Mouse (Mus musculus) embryonic fibroblast, embryonic 13.5 days (primary cell): ENCODE measurements around the gene Ahdc1.

Source experiments
- CTCF ChIP-seq: IDR thresholded peaks from 2 replicates; pipeline ENCODE4 v1.5.1; 2011; ENCODE audit warnings: mild to moderate bottlenecking, control low read depth, low read length, moderate library complexity, borderline replicate concordance; ENCODE audit not compliant: insufficient read depth
- POLR2A ChIP-seq: IDR thresholded peaks from 2 replicates; pipeline ENCODE4 v1.6.1; 2011; ENCODE audit warnings: low read depth, mild to moderate bottlenecking, control low read depth, low read length, moderate library complexity

DNA sequence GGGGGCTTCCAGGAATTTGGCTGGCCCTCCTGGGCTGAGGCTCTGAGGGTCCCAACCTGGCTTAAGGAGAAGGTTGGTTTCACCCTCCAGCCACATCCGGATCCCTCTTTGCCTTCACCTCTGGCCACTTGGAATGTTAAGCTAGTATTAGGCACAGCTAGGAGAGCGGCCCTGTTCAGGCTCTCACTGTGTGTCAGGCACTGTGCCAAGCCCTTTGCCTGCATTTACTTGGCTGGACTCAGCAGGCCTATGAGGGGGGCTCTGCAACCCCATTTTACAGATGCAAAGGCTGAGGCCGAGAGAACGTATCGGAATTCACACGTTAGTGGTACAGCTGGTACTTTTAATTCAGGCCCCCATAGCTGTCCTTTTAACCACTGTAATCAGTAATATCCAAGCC, 12.6 kb downstream of the Ahdc1 start:
- TF ChIP-seq CTCF (no peak), POLR2A (no peak)
